Mouse (Mus musculus): ENCODE measurements at regions not wholly inside any gene's neighbourhood (a gene's known extent, or its start where the extent isn't known, plus 50 kb on each side); places are given as distances from the start of the nearest gene placed in this dataset.

DNA sequence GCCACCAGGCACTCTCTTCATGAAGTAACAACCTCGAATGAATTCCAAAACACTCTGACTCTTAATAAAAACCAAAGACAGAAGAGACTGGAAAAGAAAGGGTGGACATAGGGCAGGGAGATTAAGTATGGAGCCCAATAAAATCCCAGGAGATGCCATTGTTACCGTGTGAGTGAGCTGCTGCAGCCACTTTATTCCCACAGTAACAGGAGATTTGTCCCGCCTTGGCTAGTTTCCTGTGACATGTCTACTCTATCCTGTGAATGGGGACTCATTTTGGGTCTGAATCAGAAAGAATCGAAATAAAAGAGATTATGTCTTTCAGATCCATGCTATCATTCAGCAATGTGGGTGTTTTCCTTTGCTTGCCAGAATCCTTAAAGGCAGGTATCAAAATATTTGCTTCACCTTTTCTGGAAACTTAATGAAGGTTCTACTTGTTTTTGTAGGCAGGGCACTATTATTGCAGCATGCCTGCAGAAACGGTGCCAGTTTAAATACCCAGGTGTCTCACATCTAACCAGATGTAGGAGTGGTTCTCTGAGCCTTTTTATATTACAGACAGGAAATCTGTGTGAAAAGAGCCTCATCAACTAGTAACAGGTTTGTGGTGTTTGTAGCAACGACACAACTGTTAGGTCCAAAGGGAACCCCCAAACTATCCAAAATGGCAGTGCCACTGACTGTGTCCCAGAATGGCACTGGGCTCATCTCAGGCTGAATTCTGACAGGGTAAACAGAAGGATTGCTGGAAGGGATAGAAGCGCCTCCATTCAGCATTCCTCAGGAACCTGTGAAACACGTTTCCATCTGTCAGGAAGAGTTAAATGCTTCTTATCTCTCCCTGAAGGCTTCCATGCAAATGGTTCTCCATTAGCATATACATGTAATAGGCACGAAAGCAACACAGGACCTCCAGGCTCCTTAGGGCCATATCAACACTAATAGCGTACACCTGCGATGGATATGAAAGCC is 55.5 kb upstream of the Chd2 start:
- Histone ChIP-seq H3K4me3 (replicated peaks) (no peak overlapping the region), H3K27ac (replicated peaks) (peak overlapping the region; percentile 95), H3K9ac (no peak overlapping the region), H3K4me2 (replicated peaks) (peak overlapping the region; percentile 2), H3K9me3 (replicated peaks) (no peaks in the 10 kb centered on the region), H3K4me1 (peaks cover 38% of the 10 kb centered on the region), H3K27me3 (no peaks in the 10 kb centered on the region), H3K36me3 (no peaks in the 10 kb centered on the region)
- WGBS = 44% methylated on average over 11 of the region's 11 CpGs
- ATAC-seq (ENCODE audit: insufficient number of reproducible peaks, low FRiP score, low TSS enrichment, low read depth) = no peak

DNA sequence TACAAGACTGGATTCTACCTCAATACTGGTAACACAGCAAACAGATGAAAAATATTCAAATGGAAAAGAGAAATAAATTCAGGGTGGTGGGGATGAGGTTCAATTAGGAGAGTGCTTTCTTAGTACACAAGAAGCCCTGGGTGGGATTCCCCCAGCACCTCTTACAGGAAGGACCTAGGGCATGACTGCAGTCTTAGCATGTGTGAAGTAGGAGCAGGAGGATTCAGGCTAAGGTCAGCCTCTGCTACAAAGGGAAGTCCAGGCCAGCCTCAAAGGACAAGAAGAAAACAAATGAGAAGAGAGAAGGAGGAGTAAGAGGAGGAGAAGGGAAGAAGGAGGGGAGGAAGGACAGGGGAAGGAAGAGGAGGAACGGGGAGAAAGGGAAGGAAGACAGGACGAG is 54.8 kb upstream of the Chd2 start:
- H3K9ac ChIP-seq = no peak overlapping the region
- no peak overlapping the region; the same call in 1 of the 2 replicates for H3K4me2 ChIP-seq (replicated peaks)
- no peak overlapping the region for H3K4me3 ChIP-seq (replicated peaks)
- no peaks in the 10 kb centered on the region for H3K9me3 ChIP-seq (replicated peaks)
- no peaks in the 10 kb centered on the region for H3K36me3 ChIP-seq
- H3K27me3 ChIP-seq = no peaks in the 10 kb centered on the region
- WGBS = 49% methylated on average over 2 of the region's 2 CpGs
- ATAC-seq (ENCODE audit: insufficient number of reproducible peaks, low FRiP score, low TSS enrichment, low read depth) = no peak
- H3K27ac ChIP-seq (replicated peaks) = peak overlapping the region; percentile 95
- H3K4me1 ChIP-seq = peaks cover 38% of the 10 kb centered on the region

DNA sequence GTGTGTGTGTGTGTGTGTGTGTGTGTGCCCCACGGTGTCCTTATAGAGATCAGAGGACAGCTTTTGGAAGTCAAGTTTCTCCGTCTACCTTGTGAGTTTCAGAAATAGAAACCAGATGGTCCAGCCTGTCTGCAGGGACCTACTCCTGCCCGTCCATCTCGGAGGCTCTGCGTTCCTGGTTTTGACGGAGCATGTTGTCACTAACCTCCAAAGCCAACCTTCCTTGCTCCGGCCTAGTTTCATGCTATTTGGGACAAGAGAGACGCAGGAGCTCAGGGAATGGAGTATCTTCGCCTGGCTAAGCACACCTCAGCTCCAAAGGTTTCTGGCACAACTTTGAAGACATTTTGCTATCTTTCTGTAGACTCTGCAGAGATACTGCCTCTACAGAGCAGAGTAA is 54.2 kb upstream of the Chd2 start:
- H3K9me3 ChIP-seq (replicated peaks) = no peaks in the 10 kb centered on the region
- peaks cover 38% of the 10 kb centered on the region for H3K4me1 ChIP-seq
- H3K27ac ChIP-seq (replicated peaks) = peak overlapping the region; percentile 95
- no peak overlapping the region for H3K4me3 ChIP-seq (replicated peaks)
- H3K9ac ChIP-seq = no peak overlapping the region
- 30% methylated on average over 9 of the region's 9 CpGs for WGBS
- no peaks in the 10 kb centered on the region for H3K36me3 ChIP-seq
- no peaks in the 10 kb centered on the region for H3K27me3 ChIP-seq
- ATAC-seq (ENCODE audit: insufficient number of reproducible peaks, low FRiP score, low TSS enrichment, low read depth) = no peak
- peak overlapping the region; percentile 59 for H3K4me2 ChIP-seq (replicated peaks)

DNA sequence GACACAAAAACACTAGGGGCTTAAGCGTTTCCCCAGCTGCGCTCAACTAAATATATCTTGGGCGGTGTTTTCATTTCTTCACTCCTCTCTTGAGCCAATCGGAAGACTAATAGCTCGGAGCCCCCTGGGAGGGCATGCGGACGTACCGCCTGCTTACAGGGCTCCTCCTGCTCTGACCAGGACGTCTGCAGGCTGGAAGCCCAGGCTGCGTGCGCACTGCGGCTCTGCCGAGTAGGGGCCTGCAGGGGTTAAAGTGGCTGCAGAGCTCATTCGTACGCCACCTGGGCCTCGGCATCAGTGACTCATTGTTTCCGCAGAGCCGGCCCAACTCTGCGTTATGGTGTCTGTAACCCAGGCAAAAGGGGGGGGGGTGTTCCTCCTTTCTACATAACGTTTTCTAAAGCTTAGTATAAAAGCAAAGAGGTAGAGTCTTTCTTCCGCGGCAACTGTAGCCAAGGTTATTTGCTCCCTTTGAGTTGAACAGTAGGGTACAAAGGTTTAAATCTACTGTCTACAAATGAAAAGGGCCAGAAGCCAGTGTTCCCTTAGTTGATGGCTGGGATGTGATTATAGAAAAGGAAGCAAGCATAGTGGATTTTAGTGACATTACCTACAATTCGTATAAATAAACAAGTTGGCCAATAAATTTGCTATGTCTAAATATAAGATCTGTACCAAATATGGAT is 53.7 kb upstream of the Chd2 start:
- H3K9me3 ChIP-seq (replicated peaks) = no peaks in the 10 kb centered on the region
- H3K27me3 ChIP-seq = no peaks in the 10 kb centered on the region
- 0 out of 2 replicates have a peak overlapping the region, but pooled peaks have one; percentile 6 for H3K9ac ChIP-seq
- no peaks in the 10 kb centered on the region for H3K36me3 ChIP-seq
- peaks cover 38% of the 10 kb centered on the region for H3K4me1 ChIP-seq
- 2% methylated on average over 23 of the region's 23 CpGs for WGBS
- H3K27ac ChIP-seq (replicated peaks) = peak overlapping the region; percentile 95
- peak overlapping the region; percentile 59 for H3K4me2 ChIP-seq (replicated peaks)
- ATAC-seq (ENCODE audit: insufficient number of reproducible peaks, low FRiP score, low TSS enrichment, low read depth) = peak; percentile 99
- H3K4me3 ChIP-seq (replicated peaks) = peak overlapping the region; percentile 36

DNA sequence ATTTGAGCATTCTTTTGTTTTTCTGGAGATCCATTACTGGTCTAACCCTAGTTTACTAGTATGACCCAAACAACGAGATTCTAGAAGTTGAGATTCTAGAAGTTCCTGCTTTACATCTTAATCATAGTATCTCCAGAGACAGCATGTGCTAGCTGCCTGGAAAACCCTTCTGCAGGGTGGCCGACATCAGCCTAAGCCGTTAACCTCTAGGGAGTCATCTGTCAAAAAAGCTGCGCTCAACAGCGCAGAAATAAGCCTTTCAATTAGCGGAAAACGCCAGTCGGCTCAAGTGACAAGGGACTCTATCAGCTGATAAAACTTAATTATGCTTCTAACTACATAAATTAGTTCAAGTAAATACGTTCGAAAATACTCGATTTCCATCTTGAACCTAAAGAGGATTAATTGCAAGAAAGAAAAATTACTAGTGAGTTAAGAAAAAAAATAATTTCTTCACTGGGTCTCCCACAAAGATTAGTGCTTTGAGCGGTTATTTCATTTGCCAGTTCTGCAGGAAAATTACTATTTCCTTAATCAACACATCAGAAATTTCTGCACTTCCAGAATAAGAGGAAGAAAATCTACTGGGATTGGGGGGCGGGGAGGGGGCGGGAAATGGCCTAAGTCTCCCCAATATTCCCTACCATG is 53.0 kb upstream of the Chd2 start:
- H3K9ac ChIP-seq = no peak overlapping the region
- H3K36me3 ChIP-seq = no peaks in the 10 kb centered on the region
- no peaks in the 10 kb centered on the region for H3K27me3 ChIP-seq
- peak overlapping the region; percentile 36 for H3K4me3 ChIP-seq (replicated peaks)
- peak overlapping the region; percentile 59 for H3K4me2 ChIP-seq (replicated peaks)
- H3K9me3 ChIP-seq (replicated peaks) = no peaks in the 10 kb centered on the region
- WGBS = 3% methylated on average over 14 of the region's 14 CpGs
- H3K4me1 ChIP-seq = peaks cover 38% of the 10 kb centered on the region
- H3K27ac ChIP-seq (replicated peaks) = peak overlapping the region; percentile 95
- ATAC-seq (ENCODE audit: insufficient number of reproducible peaks, low FRiP score, low TSS enrichment, low read depth) = no peak

DNA sequence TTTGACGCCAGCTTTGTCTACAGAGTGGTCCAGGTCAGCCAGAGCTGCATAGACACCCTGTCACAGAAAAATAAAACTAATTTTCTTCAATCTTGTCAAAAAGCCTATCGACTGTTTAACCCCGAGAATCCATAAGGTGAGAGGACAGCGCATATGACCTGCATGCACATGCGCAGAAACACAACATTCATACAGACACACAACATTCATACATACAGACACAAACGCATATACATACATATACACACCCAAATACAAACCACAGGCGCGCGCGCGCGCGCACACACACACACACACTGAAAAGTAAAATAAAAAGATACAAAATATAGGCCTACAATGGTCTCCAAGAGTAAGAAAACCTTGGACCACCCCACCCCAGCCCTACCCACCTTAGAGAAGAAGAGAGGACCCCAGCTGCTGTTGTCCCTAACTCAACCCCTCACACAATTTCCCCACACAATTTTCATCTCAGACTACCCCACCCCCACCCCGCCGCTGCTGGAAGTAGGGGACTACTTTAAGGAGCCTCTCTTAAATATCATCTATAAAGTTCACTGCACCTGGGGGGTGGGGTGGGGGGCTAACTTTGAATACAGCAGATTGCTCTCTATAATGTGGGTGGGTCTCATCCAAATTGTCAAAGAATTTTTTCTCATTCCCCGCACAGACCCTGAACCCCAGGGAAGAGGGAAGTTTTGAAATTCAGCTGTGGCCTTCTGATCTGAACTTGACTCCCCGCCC is 52.2 kb upstream of the Chd2 start:
- no peak overlapping the region for H3K4me3 ChIP-seq (replicated peaks)
- H3K4me1 ChIP-seq = peaks cover 46% of the 10 kb centered on the region
- H3K4me2 ChIP-seq (replicated peaks) = no peak overlapping the region
- ATAC-seq (ENCODE audit: insufficient number of reproducible peaks, low FRiP score, low TSS enrichment, low read depth) = no peak
- H3K9me3 ChIP-seq (replicated peaks) = no peaks in the 10 kb centered on the region
- 73% methylated on average over 17 of the region's 17 CpGs for WGBS
- peak overlapping the region; percentile 55; the same call in 1 of the 2 replicates for H3K27ac ChIP-seq (replicated peaks)
- no peak overlapping the region for H3K9ac ChIP-seq
- H3K36me3 ChIP-seq = no peaks in the 10 kb centered on the region
- no peaks in the 10 kb centered on the region for H3K27me3 ChIP-seq

DNA sequence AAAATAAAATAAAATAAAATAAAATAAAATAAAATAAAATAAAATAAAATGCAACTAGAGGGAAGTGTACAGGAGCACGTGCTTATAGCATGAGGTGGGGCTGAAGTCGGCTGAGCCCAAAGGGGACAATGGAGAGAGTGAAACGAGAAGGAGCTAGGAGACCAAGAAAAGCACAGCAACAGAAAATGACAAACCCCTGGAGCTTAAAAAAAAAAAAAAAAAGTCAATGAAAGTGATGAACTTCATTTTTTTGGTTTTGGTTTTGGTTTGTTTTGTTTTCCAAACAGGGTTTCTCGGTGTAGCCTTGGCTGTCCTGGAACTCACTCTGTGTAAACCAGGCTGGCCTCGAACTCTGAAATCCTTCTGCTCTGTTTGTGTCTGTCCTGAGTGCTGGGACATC is 51.2 kb upstream of the Chd2 start:
- 90% methylated on average over 5 of the region's 5 CpGs for WGBS
- no peak overlapping the region for H3K9ac ChIP-seq
- H3K4me1 ChIP-seq = peaks cover 52% of the 10 kb centered on the region

More for the DNA sequence above, 51.2 kb upstream of the Chd2 start:
- H3K36me3 ChIP-seq = no peaks in the 10 kb centered on the region
- H3K4me2 ChIP-seq (replicated peaks) = no peak overlapping the region
- ATAC-seq (ENCODE audit: insufficient number of reproducible peaks, low FRiP score, low TSS enrichment, low read depth) = no peak
- no peak overlapping the region for H3K27ac ChIP-seq (replicated peaks)
- H3K4me3 ChIP-seq (replicated peaks) = no peak overlapping the region
- no peaks in the 10 kb centered on the region for H3K9me3 ChIP-seq (replicated peaks)
- H3K27me3 ChIP-seq = no peaks in the 10 kb centered on the region

Data from embryonic facial prominence, embryonic 15.5 days (tissue).